Mouse (Mus musculus): ENCODE measurements around the gene Dhcr24.

GRCm38 (mm10) chr4:106628650-106629360, 68.0 kb downstream of the Dhcr24 start:
- TF ChIP-seq POLR2A (IDR thresholded peaks at IDR 0.05; ENCODE audit: control insufficient read depth, low read depth, low read length) = no peak
- TF ChIP-seq CTCF (IDR thresholded peaks at IDR 0.05; ENCODE audit: control insufficient read depth, insufficient read depth, insufficient replicate concordance, low read depth, low read length) = no peak

Data from testis, adult 2 months (tissue).